Mouse (Mus musculus) intestine, embryonic 14.5 days (tissue): ENCODE data around the gene Gm42791. TPM values are rescaled to one million over a fixed set of nuclear protein-coding genes. Genes with fewer than 3 reads are reported as not detected.
A peak's percentile ranks its signal among the peaks of the same experiment; 100 is the strongest.

ENCODE experiments used
- ATAC-seq: fragments of 200-750 bp; cut with Nextera tagmentation; replicated peaks from 2 replicates; pipeline ENCODE4 v1.8.0; 2017; ENCODE audit warnings: low read depth, moderate number of reproducible peaks, moderate TSS enrichment, moderate library complexity; ENCODE audit not compliant: low FRiP score, low TSS enrichment
- DNase-seq: peaks from one replicate; pipeline ENCODE4 v3.0.0-alpha.2; 2018; ENCODE audit warnings: low spot score
- H3K27ac ChIP-seq: fragments of 300-500 bp; sonication (generic); 2 replicates; pipeline ENCODE4 v1.5.1; 2014; ENCODE audit warnings: low read depth, mild to moderate bottlenecking, control low read depth
- H3K27me3 ChIP-seq: fragments of 300-500 bp; sonication (generic); replicated peaks from 2 replicates; pipeline ENCODE4 v1.6.1; 2014; ENCODE audit warnings: low read length, control low read depth; ENCODE audit not compliant: control insufficient read depth, insufficient read depth
- H3K36me3 ChIP-seq: fragments of 300-500 bp; sonication (generic); 2 replicates; pipeline ENCODE4 v1.6.1; 2014; ENCODE audit warnings: low read length, control low read depth; ENCODE audit not compliant: control insufficient read depth, insufficient read depth
- H3K4me1 ChIP-seq: fragments of 300-500 bp; sonication (generic); replicated peaks from 2 replicates; pipeline ENCODE4 v1.6.1; 2014; ENCODE audit warnings: low read length, control low read depth, mixed read lengths; ENCODE audit not compliant: control insufficient read depth, insufficient read depth
- H3K4me2 ChIP-seq: fragments of 300-500 bp; sonication (generic); 2 replicates; pipeline ENCODE4 v1.6.1; 2014; ENCODE audit warnings: low read length
- H3K4me3 ChIP-seq: fragments of 300-500 bp; sonication (generic); 2 replicates; pipeline ENCODE4 v1.5.1; 2014; ENCODE audit warnings: low read depth, low read length, control low read depth, mixed read lengths
- H3K9ac ChIP-seq: fragments of 300-500 bp; sonication (generic); 2 replicates; pipeline ENCODE4 v1.6.1; 2014; ENCODE audit warnings: mild to moderate bottlenecking, low read length
- H3K9me3 ChIP-seq: fragments of 300-500 bp; sonication (generic); 2 replicates; pipeline ENCODE4 v1.6.1; 2016; ENCODE audit warnings: low read length, control low read depth; ENCODE audit not compliant: control insufficient read depth
- WGBS: fragments of 180-500 bp; shearing (Covaris S2); extraction: QIAGEN DNeasy Blood & Tissue Kit; methylation state at CpG from one replicate; pipeline ENCODE4 v1.1.7; 2014; 5-methylcytosine and 5-hydroxymethylcytosine counted together
- polyA plus RNA-seq: library from polyadenylated mRNA; unstranded; fragments of >200 nt; fragmentation: Nextera tagmentation; extraction: Ambion mirVana; gene quantifications from 2 replicates; pipeline ENCODE4 v1.2.1, GENCODE M21; 2014

The Gm42791 gene
- polyA plus RNA-seq, 1 experiment from 2014 or later: 2.2 TPM

GRCm38 (mm10) chr5:148995962-148996708 is 1.2 kb upstream of the Gm42791 start:
- no peak for DNase-seq
- no peak overlapping the region for H3K4me2 ChIP-seq
- ATAC-seq: no peak
- WGBS: 74% methylated on average over 9 of the region's 9 CpGs
- no peak overlapping the region for H3K4me3 ChIP-seq
- peak overlapping the region; percentile 92; the same call in 1 of the 2 replicates for H3K27ac ChIP-seq
- no peaks in the 10 kb centered on the region for H3K27me3 ChIP-seq
- H3K4me1 ChIP-seq: peaks cover 15% of the 10 kb centered on the region; the same call in 1 of the 2 replicates
- no peaks in the 10 kb centered on the region for H3K36me3 ChIP-seq
- H3K9ac ChIP-seq: no peak overlapping the region
- H3K9me3 ChIP-seq: no peaks in the 10 kb centered on the region

GRCm38 (mm10) chr5:148994311-148994705 is 639 bp downstream of the Gm42791 start:
- Histone ChIP-seq H3K27me3 (no peaks in the 10 kb centered on the region), H3K4me2 (peak overlapping the region; percentile 84), H3K4me3 (peak overlapping the region; percentile 54), H3K4me1 (peaks cover 15% of the 10 kb centered on the region; the same call in 1 of the 2 replicates), H3K27ac (peak overlapping the region; percentile 92), H3K9ac (peak overlapping the region; percentile 69), H3K36me3 (no peaks in the 10 kb centered on the region), H3K9me3 (no peaks in the 10 kb centered on the region)
- 19% methylated on average over 7 of the region's 7 CpGs for WGBS
- no peak for ATAC-seq
- no peak for DNase-seq

GRCm38 (mm10) chr5:148992598-148992997 is 2.3 kb downstream of the Gm42791 start:
- H3K9me3 ChIP-seq: peaks cover 4% of the 10 kb centered on the region; the same call in 1 of the 2 replicates
- no peak overlapping the region for H3K9ac ChIP-seq
- no peak overlapping the region for H3K27ac ChIP-seq
- H3K4me3 ChIP-seq: no peak overlapping the region
- ATAC-seq (no peak), DNase-seq (no peak)
- H3K27me3 ChIP-seq: no peaks in the 10 kb centered on the region
- H3K36me3 ChIP-seq: no peaks in the 10 kb centered on the region
- H3K4me1 ChIP-seq: peaks cover 15% of the 10 kb centered on the region; the same call in 1 of the 2 replicates
- no peak overlapping the region for H3K4me2 ChIP-seq
- 97% methylated on average over 11 of the region's 11 CpGs for WGBS

- Histone ChIP-seq H3K27me3 (no peaks in the 10 kb centered on the region), H3K9me3 (peaks cover 4% of the 10 kb centered on the region; the same call in 1 of the 2 replicates), H3K9ac (no peak overlapping the region), H3K4me2 (no peak overlapping the region), H3K4me3 (no peak overlapping the region), H3K4me1 (peaks cover 15% of the 10 kb centered on the region; the same call in 1 of the 2 replicates), H3K36me3 (no peaks in the 10 kb centered on the region), H3K27ac (peak overlapping the region; percentile 2; the same call in 1 of the 2 replicates)
- ATAC-seq: no peak
- 57% methylated on average over 12 of the region's 12 CpGs for whole genome bisulfite sequencing
- no peak for DNase-seq
Observed at GRCm38 (mm10) chr5:148990891-148991311, 4.0 kb downstream of the Gm42791 start.

GRCm38 (mm10) chr5:148989480-148989879 is 5.5 kb downstream of the Gm42791 start:
- Histone ChIP-seq H3K27ac (no peak overlapping the region), H3K4me2 (no peak overlapping the region), H3K36me3 (no peaks in the 10 kb centered on the region), H3K27me3 (no peaks in the 10 kb centered on the region), H3K9me3 (peaks cover 8% of the 10 kb centered on the region; the same call in 1 of the 2 replicates), H3K9ac (no peak overlapping the region), H3K4me3 (no peak overlapping the region), H3K4me1 (peaks cover 8% of the 10 kb centered on the region; the same call in 1 of the 2 replicates)
- DNase-seq: no peak
- 87% methylated on average over 7 of the region's 7 CpGs for WGBS
- ATAC-seq: no peak

- 50% methylated on average over 13 of the region's 13 CpGs for WGBS
Observed at GRCm38 (mm10) chr5:148984961-148985360, 10.0 kb downstream of the Gm42791 start.

GRCm38 (mm10) chr5:148983696-148984095 is 11.3 kb downstream of the Gm42791 start:
- H3K4me1 ChIP-seq: 0 out of 2 replicates have a peak, but pooled peaks cover 2% of the 10 kb centered on the region
- no peak overlapping the region for H3K4me2 ChIP-seq
- no peaks in the 10 kb centered on the region for H3K36me3 ChIP-seq
- ATAC-seq: no peak
- H3K9me3 ChIP-seq: peaks cover 16% of the 10 kb centered on the region
- no peaks in the 10 kb centered on the region for H3K27me3 ChIP-seq
- no peak overlapping the region for H3K4me3 ChIP-seq
- H3K9ac ChIP-seq: no peak overlapping the region
- WGBS: 100% methylated on average over 1 of the region's 1 CpGs
- H3K27ac ChIP-seq: no peak overlapping the region
- no peak for DNase-seq

More at GRCm38 (mm10) chr5:148984961-148985360, 10.0 kb downstream of the Gm42791 start:
- Histone ChIP-seq H3K4me2 (no peak overlapping the region), H3K4me3 (no peak overlapping the region), H3K4me1 (no peaks in the 10 kb centered on the region), H3K36me3 (no peaks in the 10 kb centered on the region), H3K27ac (no peak overlapping the region), H3K27me3 (no peaks in the 10 kb centered on the region), H3K9ac (no peak overlapping the region), H3K9me3 (peaks cover 16% of the 10 kb centered on the region)
- no peak for DNase-seq
- ATAC-seq: no peak

GRCm38 (mm10) chr5:148983108-148983664 is 11.8 kb downstream of the Gm42791 start:
- H3K4me1 ChIP-seq: peaks cover 3% of the 10 kb centered on the region; the same call in 1 of the 2 replicates
- H3K9me3 ChIP-seq: peaks cover 16% of the 10 kb centered on the region
- H3K9ac ChIP-seq: no peak overlapping the region
- DNase-seq (no peak), ATAC-seq (no peak)
- no peaks in the 10 kb centered on the region for H3K27me3 ChIP-seq
- H3K36me3 ChIP-seq: no peaks in the 10 kb centered on the region
- H3K27ac ChIP-seq: no peak overlapping the region
- H3K4me2 ChIP-seq: no peak overlapping the region
- H3K4me3 ChIP-seq: no peak overlapping the region
- WGBS: 73% methylated on average over 12 of the region's 12 CpGs
